Mouse (Mus musculus) hindbrain, embryonic 16.5 days (tissue): ENCODE results near the gene Gabrb3. TPM values are rescaled to one million over a fixed set of nuclear protein-coding genes. Genes with fewer than 3 reads are reported as not detected.
"Not testable (repeated sequence)": the region's sequence is repeated elsewhere in the genome, so short reads cannot be mapped to it uniquely, and the experiment has no call there.

ENCODE experiments used
- ATAC-seq: fragments of 200-750 bp; cut with Nextera tagmentation; 2 replicates; pipeline ENCODE4 v1.8.0; 2017; ENCODE audit warnings: moderate TSS enrichment, moderate library complexity
- H3K27ac ChIP-seq: fragments of 300-500 bp; sonication (generic); 2 replicates; pipeline ENCODE4 v1.5.1; 2014; ENCODE audit warnings: low read depth, mild to moderate bottlenecking, control low read depth, low read length, moderate library complexity
- H3K27me3 ChIP-seq: fragments of 300-500 bp; sonication (generic); replicated peaks from 2 replicates; pipeline ENCODE4 v1.6.1; 2014; ENCODE audit warnings: low read length; ENCODE audit not compliant: control insufficient read depth, insufficient read depth
- H3K36me3 ChIP-seq: fragments of 300-500 bp; sonication (generic); 2 replicates; pipeline ENCODE4 v1.6.1; 2014; ENCODE audit warnings: mild to moderate bottlenecking, low read length, moderate library complexity, mixed read lengths; ENCODE audit not compliant: control insufficient read depth, insufficient read depth
- H3K4me1 ChIP-seq: fragments of 300-500 bp; sonication (generic); 2 replicates; pipeline ENCODE4 v1.6.1; 2014; ENCODE audit warnings: low read depth, low read length; ENCODE audit not compliant: control insufficient read depth, insufficient read depth
- H3K4me2 ChIP-seq: fragments of 300-500 bp; sonication (generic); 2 replicates; pipeline ENCODE4 v1.6.1; 2014; ENCODE audit warnings: mild to moderate bottlenecking, low read length, control low read depth, moderate library complexity
- H3K4me3 ChIP-seq: fragments of 300-500 bp; sonication (generic); 2 replicates; pipeline ENCODE4 v1.5.1; 2014; ENCODE audit warnings: mild to moderate bottlenecking, low read length, control low read depth, moderate library complexity
- H3K9ac ChIP-seq: fragments of 300-500 bp; sonication (generic); 2 replicates; pipeline ENCODE4 v1.6.1; 2014; ENCODE audit warnings: low read depth, mild to moderate bottlenecking, control low read depth, low read length, moderate library complexity
- H3K9me3 ChIP-seq: fragments of 300-500 bp; sonication (generic); 2 replicates; pipeline ENCODE4 v1.6.1; 2014; ENCODE audit warnings: mild to moderate bottlenecking, low read length, moderate library complexity; ENCODE audit not compliant: control insufficient read depth
- WGBS: fragments of 180-500 bp; shearing (Covaris S2); extraction: QIAGEN DNeasy Blood & Tissue Kit; methylation state at CpG from one replicate; pipeline ENCODE4 v1.1.7; 2014; 5-methylcytosine and 5-hydroxymethylcytosine counted together
- polyA plus RNA-seq: library from polyadenylated mRNA; unstranded; fragments of >200 nt; fragmentation: Nextera tagmentation; extraction: Ambion mirVana; gene quantifications from 2 replicates; pipeline ENCODE4 v1.2.1, GENCODE M21; 2015

Gene Gabrb3
- polyA plus RNA-seq, 1 experiment from 2014 or later: 57.6 TPM

DNA sequence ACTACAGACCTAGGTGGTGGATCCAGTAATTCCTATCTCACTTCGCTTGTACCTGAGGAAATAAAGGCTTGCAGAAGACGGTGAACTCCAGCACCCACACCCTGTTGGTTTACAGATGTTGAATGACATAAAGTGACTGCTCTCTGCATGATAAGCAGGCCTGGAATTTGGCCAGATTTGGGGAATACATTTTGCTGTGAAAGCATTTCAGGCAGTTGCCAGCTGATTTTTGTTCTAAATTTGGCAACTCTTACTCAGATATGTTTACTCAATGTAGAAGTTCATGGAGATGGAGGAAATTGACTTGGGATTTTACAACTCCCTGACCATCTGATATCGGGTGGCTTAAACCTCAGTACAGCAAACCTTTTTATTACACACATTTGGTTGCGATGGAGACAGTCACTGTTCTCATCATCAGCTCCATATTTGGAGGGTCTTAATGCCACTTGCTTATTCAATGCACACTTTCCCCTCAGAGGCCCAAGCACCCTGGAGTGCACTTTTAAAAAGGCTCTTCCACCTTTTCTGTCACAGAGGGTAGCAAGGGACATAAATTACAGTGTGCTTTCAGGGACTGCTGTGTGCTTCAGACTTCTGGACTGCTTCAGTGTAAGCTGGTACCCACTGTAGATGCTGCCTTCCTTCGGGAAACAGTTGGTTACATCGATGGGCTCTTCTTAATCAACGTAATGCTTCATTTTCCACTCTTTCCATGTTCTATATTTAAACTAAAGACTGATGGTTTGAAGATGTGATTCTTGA lies 287.7 kb downstream of the Gabrb3 start:
- Histone ChIP-seq H3K27ac (peak overlapping the region; percentile 13), H3K4me3 (no peak overlapping the region)
- peak; percentile 37; the same call in 1 of the 2 replicates for ATAC-seq

DNA sequence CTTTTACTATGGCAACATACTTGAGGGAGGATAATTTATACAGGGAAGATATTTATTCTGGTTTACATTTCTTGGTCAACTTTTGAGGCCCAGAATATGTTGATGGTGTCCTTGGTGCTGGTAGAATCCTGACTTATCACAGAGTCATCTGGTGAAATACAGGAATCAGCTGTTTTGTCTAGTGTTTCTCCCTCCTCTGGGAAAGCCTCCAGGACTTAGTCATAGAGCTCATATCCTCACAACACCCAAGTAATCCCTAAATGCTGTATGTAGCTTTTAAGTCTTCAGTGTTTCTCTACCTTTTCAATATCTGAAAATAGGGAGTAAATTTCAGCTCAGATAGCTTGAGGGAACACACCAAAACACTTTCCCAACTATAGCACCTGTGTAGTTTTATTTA lies 292.2 kb downstream of the Gabrb3 start:
- H3K4me3 ChIP-seq: no peak overlapping the region
- H3K4me2 ChIP-seq: no peak overlapping the region
- no peak overlapping the region for H3K9ac ChIP-seq
- no peaks in the 10 kb centered on the region for H3K36me3 ChIP-seq
- no peak for ATAC-seq
- H3K27me3 ChIP-seq: no peaks in the 10 kb centered on the region
- no peak overlapping the region for H3K27ac ChIP-seq
- H3K9me3 ChIP-seq: no peaks in the 10 kb centered on the region
- H3K4me1 ChIP-seq: peaks cover 5% of the 10 kb centered on the region; the same call in 1 of the 2 replicates

More for the DNA sequence above, 287.7 kb downstream of the Gabrb3 start:
- Histone ChIP-seq H3K36me3 (no peaks in the 10 kb centered on the region), H3K27me3 (no peaks in the 10 kb centered on the region), H3K4me1 (peaks cover 5% of the 10 kb centered on the region; the same call in 1 of the 2 replicates), H3K4me2 (no peak overlapping the region), H3K9me3 (no peaks in the 10 kb centered on the region), H3K9ac (no peak overlapping the region)
- 72% methylated on average over 7 of the region's 7 CpGs for WGBS

DNA sequence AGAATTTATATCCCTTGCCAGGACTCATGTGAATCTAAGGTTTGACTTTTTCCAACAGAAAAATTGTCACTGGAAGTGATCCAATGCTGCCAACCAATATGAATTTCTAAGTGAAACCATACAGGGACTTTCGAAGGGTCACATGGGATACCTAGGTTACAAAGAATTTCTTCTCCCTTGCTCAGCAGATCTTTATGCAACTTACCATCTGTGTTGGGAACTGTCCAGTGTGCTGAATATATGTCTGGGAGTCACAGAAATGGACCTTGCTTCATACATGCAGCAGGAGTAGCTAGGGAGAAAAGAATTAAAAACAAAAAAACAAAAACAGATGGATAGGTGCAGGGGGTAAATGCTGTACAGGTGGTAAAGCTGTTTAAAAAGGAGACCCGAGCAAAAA lies 327.3 kb downstream of the Gabrb3 start:
- Histone ChIP-seq H3K9me3 (no peaks in the 10 kb centered on the region), H3K4me3 (no peak overlapping the region), H3K4me1 (no peaks in the 10 kb centered on the region), H3K27me3 (no peaks in the 10 kb centered on the region), H3K9ac (no peak overlapping the region), H3K27ac (no peak overlapping the region), H3K4me2 (no peak overlapping the region), H3K36me3 (no peaks in the 10 kb centered on the region)
- ATAC-seq: no peak
- 80% methylated on average over 2 of the region's 2 CpGs for WGBS

DNA sequence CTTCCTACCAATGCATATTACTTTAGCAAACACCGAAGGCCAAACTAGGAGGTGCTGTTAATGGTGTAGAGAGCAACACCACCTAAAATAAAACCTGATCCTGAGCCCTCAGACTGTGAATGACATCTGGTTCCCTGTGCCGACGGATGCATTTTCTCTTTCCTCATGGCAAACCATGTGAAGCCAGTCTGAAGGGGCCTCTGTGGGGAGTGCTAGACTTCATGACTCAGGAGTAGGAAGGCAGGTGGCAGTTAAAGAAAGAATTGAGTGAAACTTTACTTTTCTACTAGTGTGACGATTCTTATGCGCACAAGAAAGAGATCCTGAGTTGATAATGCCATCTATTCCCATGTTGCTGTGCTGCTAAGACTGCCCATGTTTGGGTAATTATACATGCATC lies 341.0 kb downstream of the Gabrb3 start:
- Histone ChIP-seq H3K4me1 (no peaks in the 10 kb centered on the region), H3K4me3 (no peak overlapping the region), H3K9me3 (no peaks in the 10 kb centered on the region), H3K9ac (no peak overlapping the region), H3K36me3 (no peaks in the 10 kb centered on the region), H3K4me2 (no peak overlapping the region), H3K27me3 (no peaks in the 10 kb centered on the region), H3K27ac (no peak overlapping the region)
- no peak for ATAC-seq
- WGBS: 87% methylated on average over 5 of the region's 5 CpGs

DNA sequence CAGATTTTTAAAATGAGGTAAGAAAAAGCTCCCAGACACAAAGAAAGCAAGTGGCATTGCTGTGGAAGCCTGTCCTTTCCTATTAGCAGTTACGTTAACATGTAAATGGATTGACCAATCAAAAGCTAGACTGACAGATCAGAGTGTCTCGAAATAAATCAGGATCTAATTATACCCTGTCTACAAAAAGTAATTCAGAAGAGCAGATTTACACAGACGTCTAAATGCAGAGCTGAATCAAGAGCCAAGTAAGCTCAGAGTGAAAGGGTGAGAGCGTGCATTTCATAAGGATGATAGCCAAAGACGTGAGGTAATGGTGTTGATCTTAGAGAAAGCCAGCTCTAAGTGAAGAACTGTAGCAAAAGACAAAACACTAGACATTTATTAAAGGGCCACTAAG lies 359.3 kb downstream of the Gabrb3 start:
- Histone ChIP-seq H3K4me3 (no peak overlapping the region), H3K27ac (no peak overlapping the region), H3K9ac (no peak overlapping the region), H3K27me3 (no peaks in the 10 kb centered on the region), H3K36me3 (no peaks in the 10 kb centered on the region), H3K9me3 (no peaks in the 10 kb centered on the region), H3K4me2 (no peak overlapping the region), H3K4me1 (no peaks in the 10 kb centered on the region)
- 58% methylated on average over 5 of the region's 5 CpGs for WGBS
- ATAC-seq: no peak

DNA sequence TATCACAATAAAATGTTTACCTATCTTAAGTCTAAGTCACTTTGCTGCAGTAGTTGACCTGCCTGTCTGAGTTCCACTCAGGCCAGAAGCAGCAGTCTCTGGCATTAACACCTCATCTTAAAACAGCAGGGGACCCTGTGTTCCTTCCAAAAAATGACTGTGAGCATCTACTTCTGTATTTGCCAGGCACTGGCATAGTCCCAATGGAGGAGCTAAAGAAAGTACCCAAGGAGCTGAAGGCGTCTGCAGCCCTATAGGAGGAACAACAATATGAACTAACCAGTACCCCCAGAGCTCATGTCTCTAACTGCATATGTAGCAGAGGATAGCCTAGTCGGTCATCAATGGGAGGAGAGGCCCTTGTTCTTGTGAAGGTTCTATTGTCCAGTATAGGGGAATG lies 366.6 kb downstream of the Gabrb3 start:
- not testable (repeated sequence) for H3K9me3 ChIP-seq, H3K4me2 ChIP-seq, H3K27me3 ChIP-seq, ATAC-seq, H3K4me3 ChIP-seq, H3K9ac ChIP-seq, H3K27ac ChIP-seq, H3K36me3 ChIP-seq, H3K4me1 ChIP-seq
- 74% methylated on average over 2 of the region's 2 CpGs for WGBS

DNA sequence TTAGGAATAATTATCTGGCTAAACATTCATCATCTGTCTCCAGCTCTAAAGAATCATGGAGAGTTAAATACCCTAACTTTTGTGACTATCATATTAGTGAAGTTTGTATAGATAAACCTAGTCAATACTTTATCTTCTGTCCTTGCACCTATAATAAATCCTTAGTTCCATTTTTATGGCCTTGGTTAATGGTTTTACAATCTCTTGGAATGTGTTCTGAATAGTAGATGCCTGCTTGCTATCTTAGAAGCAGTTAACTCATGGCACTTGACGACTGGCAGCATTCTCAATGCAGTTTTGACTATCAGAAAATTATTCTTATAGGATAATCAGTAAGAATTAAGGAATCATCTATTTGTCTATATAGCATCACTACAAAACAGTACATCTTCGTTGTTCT lies 368.0 kb downstream of the Gabrb3 start:
- Histone ChIP-seq H3K4me2 (no peak overlapping the region), H3K36me3 (peaks cover 4% of the 10 kb centered on the region), H3K9ac (no peak overlapping the region), H3K4me1 (no peaks in the 10 kb centered on the region), H3K4me3 (no peak overlapping the region), H3K27ac (no peak overlapping the region), H3K9me3 (no peaks in the 10 kb centered on the region), H3K27me3 (no peaks in the 10 kb centered on the region)
- no peak for ATAC-seq
- 73% methylated on average over 2 of the region's 2 CpGs for WGBS

- ATAC-seq: no peak
- H3K4me1 ChIP-seq: no peaks in the 10 kb centered on the region
- no peak overlapping the region for H3K9ac ChIP-seq
- no peaks in the 10 kb centered on the region for H3K9me3 ChIP-seq
- 66% methylated on average over 1 of the region's 1 CpGs for WGBS
- H3K36me3 ChIP-seq: no peaks in the 10 kb centered on the region
- H3K27ac ChIP-seq: no peak overlapping the region
- H3K27me3 ChIP-seq: no peaks in the 10 kb centered on the region
- H3K4me2 ChIP-seq: no peak overlapping the region
- no peak overlapping the region for H3K4me3 ChIP-seq
These were observed 383.8 kb downstream of the Gabrb3 start for GRCm38 (mm10) chr7:57803266-57803665.

DNA sequence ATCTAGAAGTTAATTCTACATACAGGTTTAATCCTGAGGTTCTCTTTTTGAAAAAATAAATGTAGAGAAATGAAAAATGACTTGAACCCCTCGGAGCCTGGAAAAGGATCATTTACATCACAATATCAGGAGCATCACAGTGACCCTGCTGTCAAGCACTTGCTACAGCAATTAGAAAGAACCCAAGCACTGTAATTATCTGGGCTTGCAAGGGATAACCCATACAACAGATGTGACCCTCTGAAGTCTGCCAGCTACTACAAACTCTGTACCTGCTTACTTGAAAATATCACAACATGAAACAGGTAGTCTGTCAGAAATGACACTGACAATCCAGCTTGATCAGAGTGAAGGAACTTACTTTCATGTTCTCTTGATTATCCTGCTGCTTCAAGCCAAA lies 394.2 kb downstream of the Gabrb3 start:
- Histone ChIP-seq H3K27ac (no peak overlapping the region), H3K4me1 (no peaks in the 10 kb centered on the region), H3K4me2 (no peak overlapping the region), H3K36me3 (no peaks in the 10 kb centered on the region), H3K27me3 (no peaks in the 10 kb centered on the region), H3K9me3 (no peaks in the 10 kb centered on the region), H3K4me3 (no peak overlapping the region), H3K9ac (no peak overlapping the region)
- WGBS: 17% methylated on average over 1 of the region's 1 CpGs
- ATAC-seq: no peak
